Mouse (Mus musculus): ENCODE data around the gene Slc19a3. TPM values are rescaled to one million over a fixed set of nuclear protein-coding genes. Genes with fewer than 3 reads are reported as not detected.

Gene Slc19a3
- total and polyA plus RNA-seq, 2 experiments = 0.11 TPM; not detected in 1

DNA sequence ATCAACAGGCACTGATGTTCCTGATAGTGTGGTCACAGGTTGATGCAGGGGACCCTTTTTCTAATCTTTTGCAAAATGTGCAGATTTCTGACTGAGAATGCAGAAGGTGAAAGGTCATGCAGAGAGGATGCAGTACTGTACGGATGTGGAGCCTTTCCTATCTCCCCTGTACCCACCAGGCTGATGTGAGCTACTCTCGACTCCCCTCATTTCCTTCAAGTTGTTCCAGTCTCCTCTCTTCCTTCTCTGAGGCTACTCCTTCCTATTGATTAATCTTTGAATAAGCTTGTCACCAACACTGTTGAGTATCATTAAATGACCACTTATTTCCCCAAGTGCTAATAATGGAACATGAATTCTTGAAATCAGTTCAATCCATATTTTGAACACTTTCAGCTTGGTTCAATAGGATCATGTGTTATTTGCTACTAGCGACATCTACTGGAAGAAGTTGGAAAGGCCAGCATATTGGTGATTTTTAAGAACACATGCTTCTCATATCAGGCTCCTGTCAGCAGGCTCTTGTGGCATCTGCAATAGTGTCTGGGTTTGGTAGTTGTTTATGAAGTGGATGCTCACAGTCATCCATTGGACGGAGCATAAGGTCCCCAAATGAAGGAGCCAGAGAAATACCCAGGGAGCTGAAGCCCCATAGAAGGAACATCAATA is 50.6 kb downstream of the Slc19a3 start:
- Histone ChIP-seq H3K4me1 (ENCODE audit: control insufficient read depth, insufficient read depth, low read length) (no peaks in the 10 kb centered on the region), H3K36me3 (ENCODE audit: control insufficient read depth, insufficient read depth, low read length) (no peaks in the 10 kb centered on the region), H3K27ac (replicated peaks; ENCODE audit: insufficient read depth, low read depth, low read length) (no peak overlapping the region), H3K9ac (ENCODE audit: low read depth, low read length) (no peak overlapping the region), H3K4me3 (ENCODE audit: insufficient read depth, low read depth, low read length) (no peak overlapping the region), H3K79me2 (ENCODE audit: control insufficient read depth, insufficient read depth, low read length) (no peaks in the 10 kb centered on the region), H3K27me3 (ENCODE audit: control insufficient read depth, insufficient read depth, low read length) (no peaks in the 10 kb centered on the region)
- peak; percentile 68 for TF ChIP-seq CTCF (IDR thresholded peaks at IDR 0.05; ENCODE audit: low read depth, low read length)
- TF ChIP-seq POLR2A (IDR thresholded peaks at IDR 0.05; ENCODE audit: extremely low read depth, insufficient read depth, low read length) = no peak
- DNase-seq (ENCODE audit: extremely low read depth, low read depth, low spot score) = peak; percentile 68
- 32% methylated on average over 4 of the region's 4 CpGs for WGBS

DNA sequence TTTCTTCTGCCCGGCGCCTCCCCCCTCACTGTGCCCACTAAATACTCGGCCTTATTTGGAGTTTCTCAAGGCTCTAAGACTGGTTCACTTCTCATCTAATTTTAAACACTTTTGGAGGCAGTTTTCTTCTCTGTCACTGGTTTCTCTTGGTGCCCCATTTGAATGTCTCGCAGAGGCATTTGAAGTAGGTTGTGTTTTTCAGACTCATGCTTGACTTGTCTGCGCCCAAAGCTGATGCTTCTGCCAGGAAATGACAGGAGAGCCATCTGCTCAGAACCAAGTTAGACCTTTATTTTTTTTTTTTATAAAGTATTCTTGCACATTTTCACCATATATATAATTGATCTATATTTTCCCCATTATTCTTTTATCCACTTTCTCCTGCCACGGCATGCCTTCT is 51.5 kb downstream of the Slc19a3 start:
- Histone ChIP-seq H3K4me1 (ENCODE audit: control insufficient read depth, insufficient read depth, low read length) (no peaks in the 10 kb centered on the region), H3K4me3 (ENCODE audit: insufficient read depth, low read depth, low read length) (no peak overlapping the region), H3K27ac (replicated peaks; ENCODE audit: insufficient read depth, low read depth, low read length) (no peak overlapping the region), H3K27me3 (ENCODE audit: control insufficient read depth, insufficient read depth, low read length) (no peaks in the 10 kb centered on the region), H3K36me3 (ENCODE audit: control insufficient read depth, insufficient read depth, low read length) (no peaks in the 10 kb centered on the region), H3K9ac (ENCODE audit: low read depth, low read length) (no peak overlapping the region), H3K79me2 (ENCODE audit: control insufficient read depth, insufficient read depth, low read length) (no peaks in the 10 kb centered on the region)
- no peak for DNase-seq (ENCODE audit: extremely low read depth, low read depth, low spot score)
- 86% methylated on average over 6 of the region's 6 CpGs for WGBS
- TF ChIP-seq POLR2A (IDR thresholded peaks at IDR 0.05; ENCODE audit: extremely low read depth, insufficient read depth, low read length) (no peak), CTCF (IDR thresholded peaks at IDR 0.05; ENCODE audit: low read depth, low read length) (no peak)

DNA sequence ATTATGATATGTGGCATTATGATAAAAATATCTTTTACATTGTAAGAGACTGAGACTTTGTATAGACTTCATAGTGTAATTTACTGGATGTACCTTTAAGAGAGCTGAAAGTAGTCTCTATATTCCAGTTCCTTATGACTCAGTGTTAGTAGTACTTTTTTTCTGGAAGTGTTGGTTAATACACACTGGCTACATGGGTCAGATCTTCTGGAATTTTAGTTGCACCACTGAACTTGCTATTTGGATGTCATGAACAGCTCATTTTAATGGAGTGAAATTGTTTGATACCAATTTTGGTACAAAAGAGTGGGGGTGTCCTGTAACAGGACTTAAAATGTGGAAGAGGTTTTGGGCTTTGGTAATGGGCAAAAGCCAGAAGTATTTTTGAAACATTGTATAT is 60.4 kb downstream of the Slc19a3 start:
- Histone ChIP-seq H3K27ac (replicated peaks; ENCODE audit: insufficient read depth, low read depth, low read length) (no peak overlapping the region), H3K9ac (ENCODE audit: low read depth, low read length) (no peak overlapping the region), H3K4me3 (ENCODE audit: insufficient read depth, low read depth, low read length) (no peak overlapping the region), H3K36me3 (ENCODE audit: control insufficient read depth, insufficient read depth, low read length) (no peaks in the 10 kb centered on the region), H3K4me1 (ENCODE audit: control insufficient read depth, insufficient read depth, low read length) (peaks cover 3% of the 10 kb centered on the region), H3K79me2 (ENCODE audit: control insufficient read depth, insufficient read depth, low read length) (no peaks in the 10 kb centered on the region), H3K27me3 (ENCODE audit: control insufficient read depth, insufficient read depth, low read length) (no peaks in the 10 kb centered on the region)
- TF ChIP-seq CTCF (IDR thresholded peaks at IDR 0.05; ENCODE audit: low read depth, low read length) = no peak
- TF ChIP-seq POLR2A (IDR thresholded peaks at IDR 0.05; ENCODE audit: extremely low read depth, insufficient read depth, low read length) = no peak
- no peak for DNase-seq (ENCODE audit: extremely low read depth, low read depth, low spot score)

DNA sequence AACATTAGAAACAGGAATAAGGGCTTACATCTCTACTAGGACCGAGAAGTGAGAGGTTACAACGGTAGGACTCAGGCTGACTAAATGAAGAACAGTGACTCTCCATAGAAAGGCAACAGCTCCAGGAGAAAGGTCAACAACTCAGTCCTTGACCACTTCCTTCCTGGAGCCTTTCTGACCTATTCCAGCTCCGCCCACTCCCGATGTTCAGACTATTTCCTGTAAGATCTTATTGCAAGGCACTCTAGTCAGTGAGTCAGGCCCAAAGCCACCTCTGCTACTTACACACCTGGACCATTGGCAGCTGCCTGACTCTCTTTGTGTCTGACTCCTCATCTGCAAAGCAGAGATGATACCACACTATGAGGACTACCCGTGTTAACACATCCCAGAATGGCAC is 62.5 kb downstream of the Slc19a3 start:
- Histone ChIP-seq H3K27ac (replicated peaks; ENCODE audit: insufficient read depth, low read depth, low read length) (no peak overlapping the region), H3K9ac (ENCODE audit: low read depth, low read length) (no peak overlapping the region), H3K4me3 (ENCODE audit: insufficient read depth, low read depth, low read length) (no peak overlapping the region), H3K27me3 (ENCODE audit: control insufficient read depth, insufficient read depth, low read length) (no peaks in the 10 kb centered on the region), H3K36me3 (ENCODE audit: control insufficient read depth, insufficient read depth, low read length) (no peaks in the 10 kb centered on the region), H3K4me1 (ENCODE audit: control insufficient read depth, insufficient read depth, low read length) (peaks cover 4% of the 10 kb centered on the region), H3K79me2 (ENCODE audit: control insufficient read depth, insufficient read depth, low read length) (no peaks in the 10 kb centered on the region)
- DNase-seq (ENCODE audit: extremely low read depth, low read depth, low spot score) = no peak
- 60% methylated on average over 5 of the region's 5 CpGs for WGBS
- no peak for TF ChIP-seq CTCF (IDR thresholded peaks at IDR 0.05; ENCODE audit: low read depth, low read length)
- no peak for TF ChIP-seq POLR2A (IDR thresholded peaks at IDR 0.05; ENCODE audit: extremely low read depth, insufficient read depth, low read length)

DNA sequence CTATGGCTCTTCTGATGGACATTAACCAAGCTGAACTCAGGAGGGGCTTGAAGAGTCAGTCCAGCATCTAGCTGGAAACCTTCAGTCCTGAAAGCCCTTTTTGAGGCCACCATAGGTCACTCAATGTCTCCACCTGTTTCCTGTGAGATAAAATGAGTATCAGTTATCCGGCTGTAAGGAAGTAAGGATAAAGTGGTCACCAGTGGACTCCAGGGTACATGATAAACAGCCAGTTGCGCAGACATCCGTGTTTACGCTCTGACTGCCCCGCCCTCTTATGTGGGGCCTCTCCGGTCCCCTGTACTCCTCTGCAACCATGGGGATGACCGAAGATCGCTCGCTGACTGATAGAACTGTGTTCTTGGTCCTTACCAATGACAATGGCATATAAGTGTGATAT is 63.9 kb downstream of the Slc19a3 start:
- no peak overlapping the region for H3K4me3 ChIP-seq (ENCODE audit: insufficient read depth, low read depth, low read length)
- WGBS = 71% methylated on average over 9 of the region's 9 CpGs
- H3K79me2 ChIP-seq (ENCODE audit: control insufficient read depth, insufficient read depth, low read length) = no peaks in the 10 kb centered on the region
- no peak for TF ChIP-seq CTCF (IDR thresholded peaks at IDR 0.05; ENCODE audit: low read depth, low read length)
- TF ChIP-seq POLR2A (IDR thresholded peaks at IDR 0.05; ENCODE audit: extremely low read depth, insufficient read depth, low read length) = no peak
- H3K9ac ChIP-seq (ENCODE audit: low read depth, low read length) = no peak overlapping the region
- H3K27me3 ChIP-seq (ENCODE audit: control insufficient read depth, insufficient read depth, low read length) = no peaks in the 10 kb centered on the region
- peaks cover 4% of the 10 kb centered on the region for H3K4me1 ChIP-seq (ENCODE audit: control insufficient read depth, insufficient read depth, low read length)
- no peak for DNase-seq (ENCODE audit: extremely low read depth, low read depth, low spot score)
- no peaks in the 10 kb centered on the region for H3K36me3 ChIP-seq (ENCODE audit: control insufficient read depth, insufficient read depth, low read length)
- no peak overlapping the region; the same call in 1 of the 2 replicates for H3K27ac ChIP-seq (replicated peaks; ENCODE audit: insufficient read depth, low read depth, low read length)

DNA sequence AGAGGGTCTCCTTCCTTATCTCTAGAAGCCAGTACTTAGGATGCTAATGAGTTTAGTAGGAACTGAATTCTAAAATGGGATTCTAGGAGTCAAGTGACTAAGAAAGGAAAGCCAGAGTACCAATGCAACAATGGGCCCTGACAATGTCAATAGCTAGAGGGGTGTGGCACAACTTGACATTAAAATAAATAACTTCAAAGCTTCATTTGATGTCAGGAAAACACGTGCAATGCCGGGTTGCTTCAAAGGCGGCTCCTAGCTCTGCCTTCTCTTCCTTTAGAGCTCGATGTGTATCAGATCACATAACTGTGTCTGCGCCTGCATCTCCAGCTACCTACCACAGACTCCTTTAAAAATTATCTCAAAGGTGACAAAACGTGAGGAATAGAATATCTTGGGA is 64.3 kb downstream of the Slc19a3 start:
- WGBS = 67% methylated on average over 6 of the region's 6 CpGs
- no peaks in the 10 kb centered on the region for H3K27me3 ChIP-seq (ENCODE audit: control insufficient read depth, insufficient read depth, low read length)
- H3K27ac ChIP-seq (replicated peaks; ENCODE audit: insufficient read depth, low read depth, low read length) = 0 out of 2 replicates have a peak overlapping the region, but pooled peaks have one; percentile 17
- TF ChIP-seq POLR2A (IDR thresholded peaks at IDR 0.05; ENCODE audit: extremely low read depth, insufficient read depth, low read length) (no peak), CTCF (IDR thresholded peaks at IDR 0.05; ENCODE audit: low read depth, low read length) (no peak)
- H3K9ac ChIP-seq (ENCODE audit: low read depth, low read length) = no peak overlapping the region
- H3K79me2 ChIP-seq (ENCODE audit: control insufficient read depth, insufficient read depth, low read length) = no peaks in the 10 kb centered on the region
- H3K36me3 ChIP-seq (ENCODE audit: control insufficient read depth, insufficient read depth, low read length) = no peaks in the 10 kb centered on the region
- H3K4me1 ChIP-seq (ENCODE audit: control insufficient read depth, insufficient read depth, low read length) = peaks cover 4% of the 10 kb centered on the region
- H3K4me3 ChIP-seq (ENCODE audit: insufficient read depth, low read depth, low read length) = no peak overlapping the region
- no peak for DNase-seq (ENCODE audit: extremely low read depth, low read depth, low spot score)
